Mouse (Mus musculus) layer of hippocampus, adult 9-11 months (tissue): Measurements from ENCODE around the gene Fam161b.
"Not testable (repeated sequence)": the region's sequence is repeated elsewhere in the genome, so short reads cannot be mapped to it uniquely, and the experiment has no call there.

Experiments
- DNase-seq: peaks from one replicate; pipeline ENCODE4 v3.0.0; 2022

Gene Fam161b

GRCm38 (mm10) chr12:84373831-84374481 lies 12.3 kb upstream of the Fam161b start:
- peak; percentile 33 for DNase-seq

GRCm38 (mm10) chr12:84371647-84372046 lies 10.0 kb upstream of the Fam161b start:
- no peak for DNase-seq

- no peak for DNase-seq
Observed at GRCm38 (mm10) chr12:84366971-84367370, 5.3 kb upstream of the Fam161b start.

- DNase-seq = no peak
Observed at GRCm38 (mm10) chr12:84365137-84365536, 3.5 kb upstream of the Fam161b start.

GRCm38 (mm10) chr12:84364291-84364690 lies 2.7 kb upstream of the Fam161b start:
- DNase-seq = no peak

GRCm38 (mm10) chr12:84362872-84363271 lies 1.2 kb upstream of the Fam161b start:
- no peak for DNase-seq

- not testable (repeated sequence) for DNase-seq
Observed at GRCm38 (mm10) chr12:84358699-84359098, 2.9 kb downstream of the Fam161b start.

- DNase-seq = no peak
Observed at GRCm38 (mm10) chr12:84347192-84347591, 14.4 kb downstream of the Fam161b start.

GRCm38 (mm10) chr12:84336963-84337625 lies 24.5 kb downstream of the Fam161b start:
- DNase-seq = no peak

GRCm38 (mm10) chr12:84327111-84327512 lies 34.5 kb downstream of the Fam161b start:
- no peak for DNase-seq

- DNase-seq = peak; percentile 76
Observed at GRCm38 (mm10) chr12:84316721-84317621, 44.7 kb downstream of the Fam161b start, which contains the start of gene Zfp410. TSS of gene Zfp410 (plus strand) at chr12:84316852.

GRCm38 (mm10) chr12:84316006-84316405 lies 45.6 kb downstream of the Fam161b start:
- DNase-seq = no peak

GRCm38 (mm10) chr12:84311306-84311705 lies 50.3 kb downstream of the Fam161b start:
- no peak for DNase-seq

GRCm38 (mm10) chr12:84304554-84304953 lies 57.1 kb downstream of the Fam161b start:
- DNase-seq = no peak

GRCm38 (mm10) chr12:84304101-84304500 lies 57.5 kb downstream of the Fam161b start:
- DNase-seq = no peak

GRCm38 (mm10) chr12:84299265-84299664 lies 62.4 kb downstream of the Fam161b start:
- no peak for DNase-seq

GRCm38 (mm10) chr12:84297851-84298250 lies 63.8 kb downstream of the Fam161b start:
- no peak for DNase-seq
